Mouse (Mus musculus): ENCODE measurements around the gene Afap1l2. TPM values are rescaled to one million over a fixed set of nuclear protein-coding genes. Genes with fewer than 3 reads are reported as not detected.

Afap1l2 gene
- polyA plus RNA-seq, 1 experiment: 9.2 TPM

GRCm38 (mm10) chr19:57007291-57007690, 737 bp downstream of the Afap1l2 start:
- no peaks in the 10 kb centered on the region for H3K27me3 ChIP-seq (replicated peaks; ENCODE audit: control insufficient read depth, insufficient read depth, low read length)
- WGBS: 27% methylated on average over 16 of the region's 16 CpGs
- DNase-seq: peak; percentile 91
- peak overlapping the region; percentile 72 for H3K27ac ChIP-seq (ENCODE audit: insufficient read depth, low read depth, low read length)
- H3K4me3 ChIP-seq (ENCODE audit: insufficient read depth, low read depth, low read length): peak overlapping the region; percentile 66
- peaks cover 4% of the 10 kb centered on the region for H3K4me1 ChIP-seq (ENCODE audit: control insufficient read depth, insufficient read depth, low read length)
- TF ChIP-seq POLR2A (IDR thresholded peaks at IDR 0.05; ENCODE audit: low read depth, low read length) (no peak), CTCF (conservative IDR thresholded peaks at IDR 0.05; ENCODE audit: insufficient read depth, insufficient read length, low read depth, low read length) (no peak; the same call in 1 of the 2 replicates)
- no peaks in the 10 kb centered on the region for H3K36me3 ChIP-seq (ENCODE audit: control insufficient read depth, insufficient read depth, low read length)

DNA sequence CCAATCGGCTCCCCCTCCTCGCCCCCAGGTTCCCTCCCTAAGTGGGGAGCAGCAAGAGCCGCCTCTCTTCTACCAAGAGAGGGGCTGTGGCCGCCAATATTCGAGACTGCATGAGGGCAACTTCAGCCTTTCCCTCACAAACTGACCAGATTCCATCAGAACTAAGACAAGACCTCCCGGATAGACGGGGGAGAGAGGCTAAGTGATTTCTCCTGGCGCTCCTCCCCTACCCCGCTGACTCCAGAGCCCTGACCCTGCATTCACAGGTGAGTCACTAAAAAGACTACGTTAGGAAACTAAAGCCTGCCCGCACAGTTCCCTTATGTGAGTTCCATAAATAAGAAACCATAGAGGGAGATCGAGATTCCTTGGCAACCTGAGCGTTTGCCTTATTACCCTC, 1.2 kb downstream of the Afap1l2 start:
- H3K36me3 ChIP-seq (ENCODE audit: control insufficient read depth, insufficient read depth, low read length): no peaks in the 10 kb centered on the region
- H3K4me1 ChIP-seq (ENCODE audit: control insufficient read depth, insufficient read depth, low read length): peaks cover 4% of the 10 kb centered on the region
- no peaks in the 10 kb centered on the region for H3K27me3 ChIP-seq (replicated peaks; ENCODE audit: control insufficient read depth, insufficient read depth, low read length)
- peak overlapping the region; percentile 66 for H3K4me3 ChIP-seq (ENCODE audit: insufficient read depth, low read depth, low read length)
- TF ChIP-seq POLR2A (IDR thresholded peaks at IDR 0.05; ENCODE audit: low read depth, low read length): no peak
- no peak for TF ChIP-seq CTCF (conservative IDR thresholded peaks at IDR 0.05; ENCODE audit: insufficient read depth, insufficient read length, low read depth, low read length)
- H3K27ac ChIP-seq (ENCODE audit: insufficient read depth, low read depth, low read length): peak overlapping the region; percentile 72
- DNase-seq: peak; percentile 27
- 40% methylated on average over 13 of the region's 13 CpGs for WGBS

- 85% methylated on average over 4 of the region's 4 CpGs for WGBS
- H3K4me3 ChIP-seq (ENCODE audit: insufficient read depth, low read depth, low read length): no peak overlapping the region
- no peak for TF ChIP-seq POLR2A (IDR thresholded peaks at IDR 0.05; ENCODE audit: low read depth, low read length)
- no peak for TF ChIP-seq CTCF (conservative IDR thresholded peaks at IDR 0.05; ENCODE audit: insufficient read depth, insufficient read length, low read depth, low read length)
- H3K27me3 ChIP-seq (replicated peaks; ENCODE audit: control insufficient read depth, insufficient read depth, low read length): no peaks in the 10 kb centered on the region
- H3K36me3 ChIP-seq (ENCODE audit: control insufficient read depth, insufficient read depth, low read length): no peaks in the 10 kb centered on the region
- no peak overlapping the region for H3K27ac ChIP-seq (ENCODE audit: insufficient read depth, low read depth, low read length)
- H3K4me1 ChIP-seq (ENCODE audit: control insufficient read depth, insufficient read depth, low read length): peaks cover 4% of the 10 kb centered on the region
- no peak for DNase-seq
Measured at GRCm38 (mm10) chr19:57005062-57005461, 3.0 kb downstream of the Afap1l2 start.

DNA sequence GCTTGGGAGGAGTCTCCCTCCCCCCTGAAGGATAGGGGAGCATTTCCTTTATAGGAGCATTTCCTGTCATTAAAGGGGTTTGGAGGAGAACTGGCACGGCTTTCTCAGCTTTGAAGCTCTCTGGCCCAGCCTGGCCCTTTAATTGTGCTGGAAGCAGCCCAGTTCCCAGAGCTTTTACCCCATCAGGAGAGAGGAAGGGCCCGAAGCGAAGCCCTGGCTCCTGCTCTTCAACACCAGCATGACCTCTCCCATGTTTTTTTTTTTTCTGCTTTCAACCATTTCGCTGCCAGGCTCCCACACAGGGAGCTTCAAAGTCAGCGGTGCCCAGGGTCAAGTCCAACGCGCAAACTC, 4.6 kb downstream of the Afap1l2 start:
- Histone ChIP-seq H3K4me1 (ENCODE audit: control insufficient read depth, insufficient read depth, low read length) (peaks cover 6% of the 10 kb centered on the region), H3K27ac (ENCODE audit: insufficient read depth, low read depth, low read length) (peak overlapping the region; percentile 71), H3K4me3 (ENCODE audit: insufficient read depth, low read depth, low read length) (no peak overlapping the region), H3K27me3 (replicated peaks; ENCODE audit: control insufficient read depth, insufficient read depth, low read length) (no peaks in the 10 kb centered on the region), H3K36me3 (ENCODE audit: control insufficient read depth, insufficient read depth, low read length) (no peaks in the 10 kb centered on the region)
- 8% methylated on average over 7 of the region's 7 CpGs for WGBS
- TF ChIP-seq POLR2A (IDR thresholded peaks at IDR 0.05; ENCODE audit: low read depth, low read length) (no peak), CTCF (conservative IDR thresholded peaks at IDR 0.05; ENCODE audit: insufficient read depth, insufficient read length, low read depth, low read length) (no peak)
- peak; percentile 84 for DNase-seq

DNA sequence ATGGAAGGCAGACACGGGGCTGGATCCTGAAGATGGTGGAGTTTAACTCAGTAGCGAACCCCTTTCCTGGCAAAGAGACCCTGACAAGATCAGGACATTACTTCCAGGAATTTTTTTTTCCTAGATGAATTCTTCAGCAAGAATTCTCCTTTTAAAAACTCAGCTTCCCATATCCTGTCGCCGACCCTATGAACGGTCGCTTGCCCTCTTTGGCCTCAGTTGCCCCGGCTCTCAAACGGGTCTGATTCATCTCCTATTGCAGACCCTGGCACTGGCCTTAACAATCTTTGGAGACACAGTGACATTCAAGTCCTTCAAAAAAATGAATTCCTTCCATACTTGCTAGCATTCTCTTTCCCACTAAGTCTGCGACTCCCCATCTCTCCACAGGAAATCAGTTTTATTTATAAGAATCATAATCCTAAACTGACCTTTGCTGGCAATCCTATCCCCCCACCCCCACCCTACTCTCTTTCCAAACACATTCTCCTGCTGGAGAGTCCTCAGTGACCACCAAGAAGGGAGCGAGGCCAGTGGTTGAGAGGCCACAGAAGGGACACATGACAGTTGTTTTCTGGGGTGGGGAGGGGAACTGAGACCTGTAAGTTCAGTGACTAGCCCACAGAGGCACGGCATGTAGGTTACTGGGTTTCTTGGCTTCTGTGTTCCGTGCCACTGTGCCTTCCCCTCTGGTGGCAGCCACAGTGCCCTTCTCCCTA, 5.1 kb downstream of the Afap1l2 start:
- 62% methylated on average over 12 of the region's 12 CpGs for WGBS

DNA sequence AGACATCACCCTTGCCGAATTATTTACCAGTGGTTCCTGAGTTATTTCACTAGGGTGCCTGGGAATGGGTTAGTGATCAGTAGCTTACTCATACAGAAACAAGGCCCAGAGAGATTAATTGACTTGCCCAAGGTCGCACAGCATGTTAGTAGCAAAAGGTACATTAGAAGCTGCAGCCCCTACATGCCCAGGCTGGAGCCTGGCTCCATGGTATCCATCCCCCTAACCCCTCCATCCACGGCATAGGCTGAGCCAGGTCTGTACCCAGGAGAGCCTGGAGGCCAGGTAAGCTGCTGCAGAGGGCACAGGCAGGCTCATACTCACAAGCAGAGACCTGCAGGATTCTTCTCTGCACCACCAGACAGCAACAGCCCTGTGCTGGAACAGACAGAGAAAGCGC, 6.1 kb downstream of the Afap1l2 start:
- peaks cover 17% of the 10 kb centered on the region for H3K4me1 ChIP-seq (ENCODE audit: control insufficient read depth, insufficient read depth, low read length)
- no peaks in the 10 kb centered on the region for H3K27me3 ChIP-seq (replicated peaks; ENCODE audit: control insufficient read depth, insufficient read depth, low read length)
- TF ChIP-seq POLR2A (IDR thresholded peaks at IDR 0.05; ENCODE audit: low read depth, low read length) (no peak), CTCF (conservative IDR thresholded peaks at IDR 0.05; ENCODE audit: insufficient read depth, insufficient read length, low read depth, low read length) (no peak)
- H3K36me3 ChIP-seq (ENCODE audit: control insufficient read depth, insufficient read depth, low read length): no peaks in the 10 kb centered on the region
- H3K27ac ChIP-seq (ENCODE audit: insufficient read depth, low read depth, low read length): no peak overlapping the region
- no peak overlapping the region for H3K4me3 ChIP-seq (ENCODE audit: insufficient read depth, low read depth, low read length)
- DNase-seq: no peak
- WGBS: 91% methylated on average over 4 of the region's 4 CpGs

More for the DNA sequence above, 5.1 kb downstream of the Afap1l2 start:
- TF ChIP-seq CTCF (conservative IDR thresholded peaks at IDR 0.05; ENCODE audit: insufficient read depth, insufficient read length, low read depth, low read length) (no peak), POLR2A (IDR thresholded peaks at IDR 0.05; ENCODE audit: low read depth, low read length) (no peak)
- Histone ChIP-seq H3K36me3 (ENCODE audit: control insufficient read depth, insufficient read depth, low read length) (no peaks in the 10 kb centered on the region), H3K4me1 (ENCODE audit: control insufficient read depth, insufficient read depth, low read length) (peaks cover 7% of the 10 kb centered on the region), H3K4me3 (ENCODE audit: insufficient read depth, low read depth, low read length) (no peak overlapping the region), H3K27ac (ENCODE audit: insufficient read depth, low read depth, low read length) (peak overlapping the region; percentile 71), H3K27me3 (replicated peaks; ENCODE audit: control insufficient read depth, insufficient read depth, low read length) (no peaks in the 10 kb centered on the region)
- peak; percentile 65 for DNase-seq

GRCm38 (mm10) chr19:57000592-57000991, 7.4 kb downstream of the Afap1l2 start:
- Histone ChIP-seq H3K4me1 (ENCODE audit: control insufficient read depth, insufficient read depth, low read length) (peaks cover 20% of the 10 kb centered on the region), H3K36me3 (ENCODE audit: control insufficient read depth, insufficient read depth, low read length) (no peaks in the 10 kb centered on the region), H3K27ac (ENCODE audit: insufficient read depth, low read depth, low read length) (no peak overlapping the region), H3K27me3 (replicated peaks; ENCODE audit: control insufficient read depth, insufficient read depth, low read length) (no peaks in the 10 kb centered on the region), H3K4me3 (ENCODE audit: insufficient read depth, low read depth, low read length) (no peak overlapping the region)
- TF ChIP-seq CTCF (conservative IDR thresholded peaks at IDR 0.05; ENCODE audit: insufficient read depth, insufficient read length, low read depth, low read length) (no peak), POLR2A (IDR thresholded peaks at IDR 0.05; ENCODE audit: low read depth, low read length) (no peak)
- no peak for DNase-seq
- 88% methylated on average over 5 of the region's 5 CpGs for WGBS
